Mouse (Mus musculus) liver, embryonic 15.5 days (tissue): ENCODE measurements around the gene Rabgap1l. TPM values are rescaled to one million over a fixed set of nuclear protein-coding genes. Genes with fewer than 3 reads are reported as not detected.
A peak's percentile ranks its signal among the peaks of the same experiment; 100 is the strongest.

ENCODE experiments used
- ATAC-seq: fragments of 200-750 bp; cut with Nextera tagmentation; 2 replicates; pipeline ENCODE4 v1.8.0; 2017; ENCODE audit warnings: moderate number of reproducible peaks, mild to moderate bottlenecking, moderate library complexity; ENCODE audit not compliant: insufficient read depth
- H3K27ac ChIP-seq: fragments of 300-500 bp; sonication (generic); replicated peaks from 2 replicates; pipeline ENCODE4 v1.5.1; 2015; ENCODE audit warnings: mild to moderate bottlenecking, inconsistent platforms
- H3K27me3 ChIP-seq: fragments of 300-500 bp; sonication (generic); 2 replicates; pipeline ENCODE4 v1.6.1; 2015; ENCODE audit warnings: mild to moderate bottlenecking, inconsistent platforms
- H3K36me3 ChIP-seq: fragments of 300-500 bp; sonication (generic); replicated peaks from 2 replicates; pipeline ENCODE4 v1.6.1; 2015; ENCODE audit warnings: moderate library complexity, mild to moderate bottlenecking, inconsistent platforms
- H3K4me1 ChIP-seq: fragments of 300-500 bp; sonication (generic); replicated peaks from 2 replicates; pipeline ENCODE4 v1.6.1; 2015; ENCODE audit warnings: inconsistent platforms
- H3K4me2 ChIP-seq: fragments of 300-500 bp; sonication (generic); 2 replicates; pipeline ENCODE4 v1.6.1; 2015; ENCODE audit warnings: moderate library complexity, mild to moderate bottlenecking, inconsistent platforms
- H3K4me3 ChIP-seq: fragments of 300-500 bp; sonication (generic); replicated peaks from 2 replicates; pipeline ENCODE4 v1.5.1; 2015; ENCODE audit warnings: mild to moderate bottlenecking, inconsistent platforms
- H3K9ac ChIP-seq: fragments of 300-500 bp; sonication (generic); 2 replicates; pipeline ENCODE4 v1.6.1; 2015; ENCODE audit warnings: moderate library complexity, mild to moderate bottlenecking, inconsistent platforms
- H3K9me3 ChIP-seq: fragments of 300-500 bp; sonication (generic); replicated peaks from 2 replicates; pipeline ENCODE4 v1.6.1; 2016; ENCODE audit warnings: inconsistent platforms
- WGBS: fragments of 180-500 bp; shearing (Covaris S2); methylation state at CpG from one replicate; pipeline ENCODE4 v1.1.7; 2015; ENCODE audit warnings: mixed read lengths; ENCODE audit not compliant: insufficient replicate concordance; 5-methylcytosine and 5-hydroxymethylcytosine counted together
- polyA plus RNA-seq: library from polyadenylated mRNA; unstranded; fragments of >200 nt; fragmentation: Nextera tagmentation; extraction: Ambion mirVana; gene quantifications from 2 replicates; pipeline ENCODE4 v1.2.1, GENCODE M21; 2015

The Rabgap1l gene
- polyA plus RNA-seq, 1 experiment from 2014 or later, result 26.7 TPM

DNA sequence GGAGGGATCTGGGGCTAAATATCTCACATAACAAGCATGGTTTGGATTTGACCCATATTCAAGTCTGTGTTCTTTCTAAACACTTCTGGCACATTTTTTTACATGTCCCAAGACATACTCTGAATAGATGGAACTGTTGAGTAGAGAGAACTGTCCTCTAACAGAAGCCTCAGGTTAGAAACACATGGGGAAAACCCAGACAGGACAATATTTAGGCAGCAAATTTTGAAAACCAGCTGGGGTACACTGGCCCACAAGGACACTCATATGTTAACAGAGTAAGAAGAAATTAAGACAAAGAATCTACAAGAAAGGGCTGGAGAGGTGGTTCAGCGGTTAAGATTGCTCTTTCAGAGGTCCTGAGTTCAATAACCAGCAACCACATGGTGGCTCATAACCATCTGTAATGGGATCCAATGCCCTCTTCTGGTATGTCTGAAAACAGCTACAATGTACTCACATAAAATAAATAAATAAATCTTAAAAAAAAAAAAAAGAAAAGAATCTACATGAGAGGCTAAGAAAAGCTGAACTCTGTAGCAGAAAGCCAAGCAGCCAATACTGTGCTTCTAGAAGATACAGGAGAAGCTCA lies 554.1 kb downstream of the Rabgap1l start:
- Histone ChIP-seq H3K4me2 (no peak overlapping the region), H3K9me3 (no peaks in the 10 kb centered on the region), H3K27ac (no peak overlapping the region), H3K4me3 (no peak overlapping the region), H3K9ac (no peak overlapping the region), H3K4me1 (no peaks in the 10 kb centered on the region), H3K36me3 (peaks cover 11% of the 10 kb centered on the region), H3K27me3 (no peaks in the 10 kb centered on the region)
- WGBS, result 68% methylated on average over 1 of the region's 1 CpGs
- no peak for ATAC-seq

DNA sequence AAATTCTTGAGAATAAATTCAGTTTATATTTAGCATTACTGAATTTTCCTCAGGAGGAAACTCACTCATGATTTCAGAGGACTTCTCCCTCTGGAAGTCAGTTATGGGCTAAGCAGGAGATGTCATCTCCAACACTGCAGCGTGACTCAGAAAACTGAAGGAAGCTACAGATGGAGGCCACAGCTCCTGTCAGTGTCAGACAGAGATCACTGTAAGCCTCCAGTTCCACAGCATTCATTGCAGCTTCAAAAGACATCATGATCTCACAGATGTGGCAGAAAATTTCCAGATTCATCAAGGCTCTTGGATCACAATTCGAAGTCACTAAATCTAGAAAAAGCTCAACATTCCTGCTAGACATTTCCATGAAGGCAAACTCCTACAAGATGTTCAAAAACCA lies 555.0 kb downstream of the Rabgap1l start:
- ATAC-seq, result no peak
- 82% methylated on average over 2 of the region's 2 CpGs for WGBS
- no peaks in the 10 kb centered on the region for H3K27me3 ChIP-seq
- H3K4me2 ChIP-seq, result no peak overlapping the region
- H3K9ac ChIP-seq, result no peak overlapping the region
- no peaks in the 10 kb centered on the region for H3K9me3 ChIP-seq
- H3K4me1 ChIP-seq, result 0 out of 2 replicates have a peak, but pooled peaks cover 3% of the 10 kb centered on the region
- peaks cover 11% of the 10 kb centered on the region for H3K36me3 ChIP-seq
- H3K4me3 ChIP-seq, result no peak overlapping the region
- no peak overlapping the region for H3K27ac ChIP-seq

DNA sequence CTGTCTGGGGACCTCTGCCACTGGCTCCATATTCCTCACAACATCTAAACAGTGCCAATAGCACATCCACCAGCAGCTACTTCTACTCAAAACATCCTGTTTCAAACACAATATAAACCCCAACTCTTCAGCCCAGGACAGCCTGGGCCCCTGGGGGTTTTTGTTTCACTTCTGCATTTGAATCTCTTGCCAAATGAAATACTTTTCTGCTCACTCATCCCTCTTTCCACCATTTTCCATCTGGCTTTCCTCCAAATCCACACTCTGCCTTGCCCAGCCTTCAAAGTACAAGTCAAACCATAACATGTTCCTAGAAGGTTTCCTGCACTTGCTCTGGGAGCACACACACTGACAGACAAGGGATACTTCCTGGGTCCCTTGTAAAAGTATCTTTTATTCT lies 559.1 kb downstream of the Rabgap1l start:
- Histone ChIP-seq H3K27ac (peak overlapping the region; percentile 53), H3K4me1 (0 out of 2 replicates have a peak, but pooled peaks cover 3% of the 10 kb centered on the region), H3K4me2 (no peak overlapping the region), H3K4me3 (no peak overlapping the region), H3K9ac (peak overlapping the region; percentile 18; the same call in 1 of the 2 replicates), H3K27me3 (no peaks in the 10 kb centered on the region), H3K36me3 (0 out of 2 replicates have a peak, but pooled peaks cover 6% of the 10 kb centered on the region), H3K9me3 (no peaks in the 10 kb centered on the region)
- no peak for ATAC-seq

DNA sequence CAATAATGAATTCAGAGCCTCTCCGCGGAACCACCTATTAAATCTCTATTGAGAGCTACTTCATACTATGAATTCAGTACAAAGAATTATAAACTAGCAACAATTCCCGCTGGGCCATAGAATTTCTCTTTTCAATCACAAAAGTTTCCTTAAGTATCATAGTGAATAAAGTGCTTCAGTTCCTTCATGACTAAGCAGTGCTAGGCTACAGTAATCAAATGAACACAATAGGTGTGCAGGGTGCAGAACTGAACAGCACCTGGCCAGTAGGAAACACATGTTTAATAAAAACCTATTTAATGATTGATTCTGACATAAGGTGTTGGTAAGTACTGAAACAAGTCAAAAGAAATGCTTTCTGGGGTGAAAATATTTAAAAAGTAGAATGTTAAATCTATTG lies 560.9 kb downstream of the Rabgap1l start:
- 85% methylated on average over 3 of the region's 3 CpGs for WGBS
- ATAC-seq, result no peak
- Histone ChIP-seq H3K27me3 (no peaks in the 10 kb centered on the region), H3K4me2 (no peak overlapping the region), H3K27ac (no peak overlapping the region), H3K4me1 (0 out of 2 replicates have a peak, but pooled peaks cover 8% of the 10 kb centered on the region), H3K9me3 (no peaks in the 10 kb centered on the region), H3K9ac (no peak overlapping the region), H3K4me3 (no peak overlapping the region), H3K36me3 (0 out of 2 replicates have a peak, but pooled peaks cover 2% of the 10 kb centered on the region)

DNA sequence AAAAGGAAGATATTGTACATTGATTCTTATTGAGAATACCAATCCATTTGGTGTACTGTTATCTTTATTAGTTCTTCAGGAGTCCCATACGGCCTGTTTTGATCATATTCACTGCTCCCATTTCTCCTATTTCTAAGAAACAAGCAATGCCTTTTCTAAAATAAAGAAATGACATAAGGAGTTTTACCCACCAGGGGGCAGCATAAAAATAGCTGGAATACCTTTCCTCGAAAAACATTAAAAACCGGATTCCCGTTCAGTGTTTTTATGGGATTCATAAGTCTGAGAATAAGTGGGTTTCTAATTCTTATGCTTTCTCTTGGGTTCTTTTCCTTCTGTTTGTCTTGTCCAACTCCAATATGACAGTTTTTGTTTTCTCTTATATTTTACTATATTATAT lies 562.0 kb downstream of the Rabgap1l start:
- Histone ChIP-seq H3K9me3 (no peaks in the 10 kb centered on the region), H3K4me3 (no peak overlapping the region), H3K4me1 (0 out of 2 replicates have a peak, but pooled peaks cover 8% of the 10 kb centered on the region), H3K9ac (no peak overlapping the region), H3K27me3 (no peaks in the 10 kb centered on the region), H3K4me2 (no peak overlapping the region), H3K27ac (no peak overlapping the region), H3K36me3 (0 out of 2 replicates have a peak, but pooled peaks cover 2% of the 10 kb centered on the region)
- no peak for ATAC-seq
- WGBS, result 53% methylated on average over 4 of the region's 4 CpGs

DNA sequence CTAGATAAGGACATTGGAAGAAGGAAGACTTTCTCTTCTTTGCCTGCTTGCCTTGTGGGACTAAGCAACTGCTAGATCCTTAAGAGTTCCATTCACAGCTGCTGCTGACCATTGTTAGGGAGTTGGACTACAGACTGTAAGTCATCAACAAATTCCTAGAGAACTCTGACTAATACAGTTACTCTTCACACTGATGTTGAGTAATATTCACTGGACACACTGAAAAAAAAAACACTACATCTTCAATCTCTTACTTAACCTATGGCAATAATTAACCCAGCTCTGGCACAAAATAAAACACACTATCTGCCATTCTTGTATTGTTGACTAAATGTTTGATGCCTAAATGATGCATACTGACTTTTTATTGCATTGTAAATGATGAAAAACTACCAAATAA lies 565.2 kb downstream of the Rabgap1l start:
- no peak overlapping the region for H3K9ac ChIP-seq
- 0 out of 2 replicates have a peak, but pooled peaks cover 8% of the 10 kb centered on the region for H3K36me3 ChIP-seq
- no peaks in the 10 kb centered on the region for H3K27me3 ChIP-seq
- no peak for ATAC-seq
- no peak overlapping the region for H3K4me2 ChIP-seq
- H3K4me1 ChIP-seq, result 0 out of 2 replicates have a peak, but pooled peaks cover 5% of the 10 kb centered on the region
- no peaks in the 10 kb centered on the region for H3K9me3 ChIP-seq
- H3K4me3 ChIP-seq, result no peak overlapping the region
- no peak overlapping the region for H3K27ac ChIP-seq

DNA sequence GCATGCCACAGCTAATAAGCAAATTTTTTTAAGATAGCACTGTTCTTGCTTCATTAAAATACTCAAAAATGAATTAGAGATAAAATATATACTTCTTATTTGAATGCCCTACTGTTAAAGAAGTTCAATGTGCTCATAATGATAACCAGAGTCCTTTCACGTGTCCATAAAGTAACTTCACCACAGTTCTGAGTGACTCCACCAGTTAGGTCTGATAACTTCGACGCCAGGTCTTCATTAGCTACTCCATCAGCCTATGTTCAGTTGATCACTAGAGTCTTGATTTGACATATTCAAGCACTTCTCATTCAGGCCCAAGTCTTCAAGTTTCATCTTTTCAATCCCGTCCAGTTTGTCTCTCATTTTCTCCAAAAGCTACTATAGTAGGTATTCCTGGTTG lies 565.8 kb downstream of the Rabgap1l start:
- no peak overlapping the region for H3K4me3 ChIP-seq
- ATAC-seq, result no peak
- WGBS, result 60% methylated on average over 4 of the region's 4 CpGs

DNA sequence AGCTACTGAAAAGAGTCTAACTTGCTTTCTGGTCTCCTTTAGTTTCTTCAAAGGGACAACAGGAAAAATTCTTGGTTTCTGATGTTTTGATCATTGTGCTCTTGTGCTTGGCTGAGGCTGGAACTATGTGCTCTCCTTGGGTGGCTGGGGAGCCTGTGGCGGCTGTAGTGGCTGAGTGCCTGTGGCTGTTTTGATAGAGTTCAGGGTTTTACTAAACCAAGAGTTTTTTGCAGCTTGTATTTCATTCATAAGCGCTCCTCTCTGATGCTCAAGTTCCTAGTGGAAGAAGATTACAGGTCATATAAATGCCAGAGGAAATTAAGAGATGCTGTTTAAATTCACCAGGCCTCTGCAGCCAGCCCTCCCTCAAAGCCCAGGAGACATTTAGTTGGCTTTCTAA lies 568.9 kb downstream of the Rabgap1l start:
- ATAC-seq, result no peak
- Histone ChIP-seq H3K4me2 (no peak overlapping the region), H3K36me3 (0 out of 2 replicates have a peak, but pooled peaks cover 8% of the 10 kb centered on the region), H3K27me3 (no peaks in the 10 kb centered on the region), H3K4me3 (no peak overlapping the region), H3K9me3 (no peaks in the 10 kb centered on the region), H3K27ac (no peak overlapping the region), H3K9ac (no peak overlapping the region), H3K4me1 (0 out of 2 replicates have a peak, but pooled peaks cover 5% of the 10 kb centered on the region)
- 67% methylated on average over 2 of the region's 2 CpGs for WGBS

More for the DNA sequence above, 565.8 kb downstream of the Rabgap1l start:
- 0 out of 2 replicates have a peak, but pooled peaks cover 5% of the 10 kb centered on the region for H3K4me1 ChIP-seq
- H3K9ac ChIP-seq, result no peak overlapping the region
- 0 out of 2 replicates have a peak, but pooled peaks cover 8% of the 10 kb centered on the region for H3K36me3 ChIP-seq
- no peak overlapping the region for H3K4me2 ChIP-seq
- H3K9me3 ChIP-seq, result no peaks in the 10 kb centered on the region
- no peak overlapping the region for H3K27ac ChIP-seq
- no peaks in the 10 kb centered on the region for H3K27me3 ChIP-seq

DNA sequence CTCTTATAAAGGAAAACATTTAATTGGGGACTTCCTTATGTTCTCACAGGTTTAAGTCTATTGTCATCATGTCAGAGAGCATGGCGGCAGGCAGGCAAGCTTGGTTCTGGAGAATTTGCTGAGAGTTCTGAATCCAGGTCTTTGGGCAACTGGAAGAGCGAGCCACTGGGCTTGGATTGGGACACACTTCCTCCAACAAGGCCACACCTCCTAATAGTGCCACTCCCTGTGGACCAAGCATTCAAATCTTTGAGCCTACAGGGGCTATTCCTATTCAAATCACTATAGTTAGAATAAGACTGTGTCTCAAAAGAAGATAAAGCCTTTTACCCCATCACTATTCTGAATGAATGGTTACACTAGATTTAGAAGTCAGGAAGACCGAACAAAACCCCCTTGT lies 575.1 kb downstream of the Rabgap1l start:
- Histone ChIP-seq H3K4me2 (no peak overlapping the region), H3K4me1 (peaks cover 8% of the 10 kb centered on the region), H3K9ac (no peak overlapping the region), H3K27ac (no peak overlapping the region), H3K4me3 (no peak overlapping the region), H3K36me3 (no peaks in the 10 kb centered on the region), H3K27me3 (no peaks in the 10 kb centered on the region), H3K9me3 (no peaks in the 10 kb centered on the region)
- 72% methylated on average over 3 of the region's 3 CpGs for WGBS
- ATAC-seq, result no peak

DNA sequence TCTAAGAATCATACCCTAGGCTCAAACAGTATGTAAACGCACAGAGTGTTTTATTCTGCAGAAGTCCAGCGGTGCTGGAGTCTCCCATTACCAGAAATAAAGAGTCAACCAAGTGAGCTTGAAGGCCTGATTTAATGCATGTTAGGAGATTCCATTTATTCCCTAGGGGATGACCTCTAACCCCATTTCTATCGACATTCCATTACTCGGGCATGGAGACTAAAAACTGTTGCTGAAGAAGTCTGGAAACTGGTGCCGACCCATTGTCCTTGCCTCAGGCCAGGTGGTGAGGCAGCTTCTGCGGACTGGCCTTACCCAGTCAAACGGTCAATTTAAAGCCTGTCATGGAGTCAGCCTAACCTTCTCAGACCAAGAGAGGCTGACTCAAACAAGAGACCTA lies 578.8 kb downstream of the Rabgap1l start:
- WGBS, result 85% methylated on average over 7 of the region's 7 CpGs
- Histone ChIP-seq H3K9ac (no peak overlapping the region), H3K4me1 (peaks cover 31% of the 10 kb centered on the region), H3K36me3 (no peaks in the 10 kb centered on the region; the same call in 1 of the 2 replicates), H3K27me3 (no peaks in the 10 kb centered on the region), H3K9me3 (no peaks in the 10 kb centered on the region), H3K27ac (no peak overlapping the region), H3K4me2 (peak overlapping the region; percentile 82), H3K4me3 (peak overlapping the region; percentile 91)
- ATAC-seq, result no peak

DNA sequence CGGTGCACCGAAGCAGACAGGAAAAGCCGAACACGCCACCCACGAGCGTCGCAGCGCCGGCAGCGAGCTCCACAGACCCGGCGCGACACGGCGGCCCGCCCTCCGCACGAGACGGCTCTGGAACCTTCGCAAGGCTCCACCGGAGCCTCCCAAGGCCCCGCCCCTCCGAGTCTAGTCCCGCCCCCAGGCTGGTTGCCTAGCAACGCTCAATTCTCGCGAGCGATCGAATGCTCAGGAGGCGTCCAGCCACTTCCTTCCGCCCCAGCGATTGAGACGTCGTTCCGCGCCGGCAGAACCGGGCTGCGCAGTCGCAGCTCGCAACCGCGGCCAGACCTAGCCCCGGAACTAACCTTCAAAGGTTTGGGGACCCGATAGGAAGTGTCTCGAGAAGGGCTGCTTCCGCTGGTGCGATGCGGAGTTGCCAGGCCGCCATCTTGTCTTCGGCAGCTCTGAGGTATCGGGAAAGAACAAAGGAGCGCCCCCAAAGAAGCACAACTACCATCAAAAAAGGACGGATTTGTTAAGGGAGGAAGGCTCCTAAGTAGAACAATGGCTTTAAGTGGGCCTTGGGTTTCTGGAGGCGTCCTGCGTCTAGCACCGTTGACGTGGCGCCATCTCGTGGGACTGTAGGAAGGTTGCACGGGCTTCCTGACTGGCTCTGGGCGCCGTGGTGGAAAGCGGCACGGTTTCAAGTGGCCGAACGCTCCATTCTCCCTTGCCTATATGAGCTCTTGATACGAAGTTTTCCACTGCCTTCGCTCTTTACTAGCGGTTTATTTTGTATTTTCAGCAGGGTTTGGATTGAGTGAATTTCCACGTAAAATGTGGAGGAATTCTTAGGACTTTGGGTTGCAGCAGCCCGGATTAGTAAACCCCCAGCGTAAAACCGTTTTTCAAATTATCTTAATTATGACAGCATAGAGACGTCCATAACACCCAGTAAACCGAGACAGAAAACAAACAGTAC lies 580.0 kb downstream of the Rabgap1l start, which contains the start of gene Cacybp:
Gene Cacybp, minus strand, starts transcription at position 173 of the 967 bp plus-strand sequence.
- Histone ChIP-seq H3K27ac (peak within 1 kb of the TSS; percentile 94), H3K4me1 (peaks cover 31% of the 10 kb centered on the region), H3K36me3 (peaks cover under 1% of the 10 kb centered on the region), H3K4me3 (peak within 1 kb of the TSS; percentile 91), H3K27me3 (no peaks in the 10 kb centered on the region), H3K9me3 (no peaks in the 10 kb centered on the region), H3K4me2 (peak within 1 kb of the TSS; percentile 82), H3K9ac (peak within 1 kb of the TSS; percentile 89)
- under 1% methylated on average over 74 of the region's 76 CpGs for WGBS
- peak; percentile 95 for ATAC-seq
